Mouse (Mus musculus): ENCODE results near the gene Brpf3.
"Not testable (repeated sequence)": the region's sequence is repeated elsewhere in the genome, so short reads cannot be mapped to it uniquely, and the experiment has no call there.

Gene Brpf3

GRCm38 (mm10) chr17:28800671-28801412 is at the start of gene Brpf3:
Gene Brpf3, plus strand, starts transcription at chr17:28801090.
- DNase-seq = peak; percentile 78

- DNase-seq = no peak
Observed at GRCm38 (mm10) chr17:28756447-28756846, 44.4 kb upstream of the Brpf3 start.

- DNase-seq = no peak
Observed at GRCm38 (mm10) chr17:28757470-28757869, 43.4 kb upstream of the Brpf3 start.

GRCm38 (mm10) chr17:28760736-28761312 is 40.1 kb upstream of the Brpf3 start:
- no peak for DNase-seq

GRCm38 (mm10) chr17:28761871-28762270 is 39.0 kb upstream of the Brpf3 start:
- DNase-seq = peak; percentile 67

GRCm38 (mm10) chr17:28766203-28766602 is 34.7 kb upstream of the Brpf3 start:
- no peak for DNase-seq

GRCm38 (mm10) chr17:28766781-28767515 is 33.9 kb upstream of the Brpf3 start:
- no peak for DNase-seq

- no peak for DNase-seq
Observed at GRCm38 (mm10) chr17:28769121-28769874, 31.6 kb upstream of the Brpf3 start, which contains the start of gene Mapk13. Gene Mapk13, plus strand, starts transcription at chr17:28769297.

GRCm38 (mm10) chr17:28769875-28770421 is 30.9 kb upstream of the Brpf3 start:
- peak; percentile 26 for DNase-seq

GRCm38 (mm10) chr17:28771289-28771688 is 29.6 kb upstream of the Brpf3 start:
- DNase-seq = no peak

GRCm38 (mm10) chr17:28774303-28774702 is 26.6 kb upstream of the Brpf3 start:
- DNase-seq = not testable (repeated sequence)

- no peak for DNase-seq
Observed at GRCm38 (mm10) chr17:28775161-28775560, 25.7 kb upstream of the Brpf3 start.

- no peak for DNase-seq
Observed at GRCm38 (mm10) chr17:28776817-28777216, 24.1 kb upstream of the Brpf3 start.

GRCm38 (mm10) chr17:28777231-28778005 is 23.5 kb upstream of the Brpf3 start:
- no peak for DNase-seq

- no peak for DNase-seq
Observed at GRCm38 (mm10) chr17:28779735-28780134, 21.2 kb upstream of the Brpf3 start.

- DNase-seq = no peak
Observed at GRCm38 (mm10) chr17:28780836-28781235, 20.1 kb upstream of the Brpf3 start.

GRCm38 (mm10) chr17:28781290-28782045 is 19.4 kb upstream of the Brpf3 start:
- no peak for DNase-seq

GRCm38 (mm10) chr17:28785036-28785435 is 15.9 kb upstream of the Brpf3 start:
- DNase-seq = no peak

- no peak for DNase-seq
Observed at GRCm38 (mm10) chr17:28787507-28787906, 13.4 kb upstream of the Brpf3 start.

- no peak for DNase-seq
Observed at GRCm38 (mm10) chr17:28797031-28797430, 3.9 kb upstream of the Brpf3 start.
